Mouse (Mus musculus): Measurements from ENCODE around the gene Bag5.

DNA sequence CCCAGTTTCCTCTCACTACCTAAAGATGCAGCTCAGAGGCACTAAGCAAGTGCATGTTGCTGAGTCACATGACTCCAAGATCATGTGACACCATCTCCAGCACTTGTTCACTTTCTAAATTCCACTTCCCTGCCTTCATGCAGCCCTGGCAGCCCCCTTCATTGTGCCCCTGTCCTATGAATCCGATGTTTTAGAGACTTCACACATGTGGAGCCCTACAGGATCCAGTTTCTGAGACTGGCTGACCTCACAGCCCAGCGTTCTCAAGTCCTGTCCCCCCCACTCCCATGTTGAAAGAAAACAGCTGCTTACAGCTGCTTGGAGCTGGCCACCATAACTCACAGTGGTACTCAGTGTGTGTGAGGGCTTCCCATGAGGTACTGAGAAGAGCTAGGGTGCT, 30.4 kb upstream of the Bag5 start:
- TF ChIP-seq TAL1 (IDR thresholded peaks at IDR 0.05; ENCODE audit: low read length) (no peak), GATA1 (IDR thresholded peaks at IDR 0.05; ENCODE audit: low read length) (no peak)
